Mouse (Mus musculus) heart, postnatal 0 days (tissue): ENCODE measurements around the gene Nrp1. TPM values are rescaled to one million over a fixed set of nuclear protein-coding genes. Genes with fewer than 3 reads are reported as not detected.

ENCODE experiments used
- ATAC-seq: fragments of 200-750 bp; cut with Nextera tagmentation; 2 replicates; pipeline ENCODE4 v1.8.0; 2017; ENCODE audit warnings: low read depth, moderate number of reproducible peaks, moderate library complexity; ENCODE audit not compliant: insufficient read depth
- DNase-seq: peaks from one replicate; pipeline ENCODE4 v3.0.0-alpha.2; 2016; ENCODE audit warnings: low spot score
- H3K27ac ChIP-seq: fragments of 300-500 bp; sonication (generic); 2 replicates; pipeline ENCODE4 v1.5.1; 2014; ENCODE audit warnings: low read depth, mild to moderate bottlenecking
- H3K27me3 ChIP-seq: fragments of 300-500 bp; sonication (generic); 2 replicates; pipeline ENCODE4 v1.6.1; 2014; ENCODE audit warnings: low read length, mixed read lengths; ENCODE audit not compliant: control insufficient read depth, insufficient read depth
- H3K36me3 ChIP-seq: fragments of 300-500 bp; sonication (generic); replicated peaks from 2 replicates; pipeline ENCODE4 v1.6.1; 2014; ENCODE audit warnings: low read length, mixed read lengths; ENCODE audit not compliant: control insufficient read depth, insufficient read depth
- H3K4me1 ChIP-seq: fragments of 300-500 bp; sonication (generic); 2 replicates; pipeline ENCODE4 v1.6.1; 2014; ENCODE audit warnings: antibody characterized with exemption; ENCODE audit not compliant: control insufficient read depth, insufficient read depth
- H3K4me2 ChIP-seq: fragments of 300-500 bp; sonication (generic); 2 replicates; pipeline ENCODE4 v1.6.1; 2014; ENCODE audit warnings: low read depth, mild to moderate bottlenecking, low read length, moderate library complexity
- H3K4me3 ChIP-seq: fragments of 300-500 bp; sonication (generic); 2 replicates; pipeline ENCODE4 v1.5.1; 2014; ENCODE audit warnings: low read depth, low read length
- H3K9ac ChIP-seq: fragments of 300-500 bp; sonication (generic); replicated peaks from 2 replicates; pipeline ENCODE4 v1.6.1; 2014; ENCODE audit warnings: low read depth, low read length, mixed read lengths
- H3K9me3 ChIP-seq: fragments of 300-500 bp; sonication (generic); replicated peaks from 2 replicates; pipeline ENCODE4 v1.6.1; 2016; ENCODE audit warnings: low read length; ENCODE audit not compliant: control insufficient read depth
- CTCF ChIP-seq: IDR thresholded peaks from 2 replicates; pipeline ENCODE4 v1.5.1; 2016; ENCODE audit warnings: antibody characterized with exemption, control low read depth, low read depth
- EP300 ChIP-seq: IDR thresholded peaks from 2 replicates; pipeline ENCODE4 v1.6.1; 2016; ENCODE audit warnings: antibody characterized with exemption, low read depth
- WGBS: fragments of 180-500 bp; shearing (Covaris S2); extraction: QIAGEN DNeasy Blood & Tissue Kit; methylation state at CpG from one replicate; pipeline ENCODE4 v1.1.7; 2014; 5-methylcytosine and 5-hydroxymethylcytosine counted together
- polyA plus RNA-seq: library from polyadenylated mRNA; unstranded; fragments of >200 nt; fragmentation: Nextera tagmentation; extraction: Ambion mirVana; gene quantifications from 2 replicates; pipeline ENCODE4 v1.2.1, GENCODE M21; 2015
- total RNA-seq: library from RNA; depleted of rRNA; stranded (reverse); fragments of >200 nt; gene quantifications from 2 replicates; pipeline ENCODE4 v1.2.3, GENCODE M21; 2014; ENCODE audit warnings: low replicate concordance; rRNA removed

The Nrp1 gene
- total RNA-seq (122 and 126 TPM in 2 replicates), polyA plus RNA-seq (90.5 TPM in 2 replicates)

- WGBS: 0% methylated on average over 21 of the region's 21 CpGs
- Histone ChIP-seq H3K4me2 (peak within 1 kb of the TSS; percentile 87), H3K9ac (peak within 1 kb of the TSS; percentile 95), H3K27ac (peak within 1 kb of the TSS; percentile 97), H3K4me1 (peaks cover 18% of the 10 kb centered on the region), H3K36me3 (no peaks in the 10 kb centered on the region), H3K4me3 (peak within 1 kb of the TSS; percentile 96), H3K27me3 (no peaks in the 10 kb centered on the region), H3K9me3 (no peaks in the 10 kb centered on the region)
- ATAC-seq: no peak
- no peak for DNase-seq
- TF ChIP-seq CTCF (no peak), EP300 (no peak; the same call in 1 of the 2 replicates)
Measured at GRCm38 (mm10) chr8:128358406-128358755, at the start of gene Nrp1. Gene Nrp1 (plus strand): TSS chr8:128358604.

GRCm38 (mm10) chr8:128320797-128321196 lies 37.6 kb upstream of the Nrp1 start:
- no peaks in the 10 kb centered on the region for H3K4me1 ChIP-seq
- ATAC-seq (no peak), DNase-seq (no peak)
- no peak overlapping the region for H3K27ac ChIP-seq
- H3K9me3 ChIP-seq: no peaks in the 10 kb centered on the region
- H3K4me3 ChIP-seq: no peak overlapping the region
- no peak overlapping the region for H3K4me2 ChIP-seq
- WGBS: 81% methylated on average over 2 of the region's 2 CpGs
- H3K36me3 ChIP-seq: no peaks in the 10 kb centered on the region
- no peak overlapping the region for H3K9ac ChIP-seq
- TF ChIP-seq EP300: no peak
- TF ChIP-seq CTCF: no peak
- H3K27me3 ChIP-seq: no peaks in the 10 kb centered on the region

GRCm38 (mm10) chr8:128327281-128327680 lies 31.1 kb upstream of the Nrp1 start:
- no peak overlapping the region for H3K4me2 ChIP-seq
- DNase-seq: no peak
- no peaks in the 10 kb centered on the region for H3K27me3 ChIP-seq
- no peaks in the 10 kb centered on the region for H3K9me3 ChIP-seq
- 79% methylated on average over 1 of the region's 1 CpGs for WGBS
- no peaks in the 10 kb centered on the region for H3K4me1 ChIP-seq
- TF ChIP-seq EP300 (no peak), CTCF (no peak)
- no peak overlapping the region for H3K4me3 ChIP-seq
- no peak overlapping the region for H3K9ac ChIP-seq
- H3K36me3 ChIP-seq: no peaks in the 10 kb centered on the region
- ATAC-seq: no peak
- no peak overlapping the region for H3K27ac ChIP-seq

- WGBS: 32% methylated on average over 2 of the region's 2 CpGs
- no peak for ATAC-seq
- TF ChIP-seq EP300 (no peak), CTCF (no peak)
Measured at GRCm38 (mm10) chr8:128327922-128328321, 30.5 kb upstream of the Nrp1 start.

GRCm38 (mm10) chr8:128329502-128329901 lies 28.9 kb upstream of the Nrp1 start:
- Histone ChIP-seq H3K9ac (no peak overlapping the region), H3K27me3 (no peaks in the 10 kb centered on the region), H3K4me3 (no peak overlapping the region), H3K27ac (no peak overlapping the region), H3K4me2 (no peak overlapping the region), H3K9me3 (no peaks in the 10 kb centered on the region), H3K4me1 (no peaks in the 10 kb centered on the region), H3K36me3 (no peaks in the 10 kb centered on the region)
- WGBS: 89% methylated on average over 3 of the region's 3 CpGs
- ATAC-seq (no peak), DNase-seq (no peak)
- TF ChIP-seq CTCF: no peak

More at GRCm38 (mm10) chr8:128327922-128328321, 30.5 kb upstream of the Nrp1 start:
- H3K9ac ChIP-seq: no peak overlapping the region
- no peak overlapping the region for H3K4me3 ChIP-seq
- no peaks in the 10 kb centered on the region for H3K4me1 ChIP-seq
- no peaks in the 10 kb centered on the region for H3K9me3 ChIP-seq
- no peaks in the 10 kb centered on the region for H3K27me3 ChIP-seq
- H3K4me2 ChIP-seq: no peak overlapping the region
- no peak overlapping the region for H3K27ac ChIP-seq
- no peak for DNase-seq
- H3K36me3 ChIP-seq: no peaks in the 10 kb centered on the region

GRCm38 (mm10) chr8:128335976-128336375 lies 22.4 kb upstream of the Nrp1 start:
- ATAC-seq (no peak), DNase-seq (no peak)
- Histone ChIP-seq H3K9ac (no peak overlapping the region), H3K4me1 (peaks cover 10% of the 10 kb centered on the region; the same call in 1 of the 2 replicates), H3K36me3 (no peaks in the 10 kb centered on the region), H3K9me3 (no peaks in the 10 kb centered on the region), H3K27me3 (no peaks in the 10 kb centered on the region), H3K27ac (no peak overlapping the region), H3K4me2 (no peak overlapping the region), H3K4me3 (no peak overlapping the region)
- WGBS: 85% methylated on average over 3 of the region's 3 CpGs
- TF ChIP-seq EP300: no peak
- no peak for TF ChIP-seq CTCF
